Mouse (Mus musculus) hindbrain, embryonic 12.5 days (tissue): ENCODE results near the gene Olfr325. TPM values are rescaled to one million over a fixed set of nuclear protein-coding genes. Genes with fewer than 3 reads are reported as not detected.

Source experiments
- ATAC-seq: fragments of 200-750 bp; cut with Nextera tagmentation; 2 replicates; pipeline ENCODE4 v1.8.0; 2017; ENCODE audit warnings: moderate TSS enrichment; ENCODE audit not compliant: low FRiP score
- H3K27ac ChIP-seq: fragments of 300-500 bp; sonication (generic); 2 replicates; pipeline ENCODE4 v1.5.1; 2016; ENCODE audit warnings: mild to moderate bottlenecking
- H3K27me3 ChIP-seq: fragments of 300-500 bp; sonication (generic); 2 replicates; pipeline ENCODE4 v1.6.1; 2016; ENCODE audit warnings: mild to moderate bottlenecking
- H3K36me3 ChIP-seq: fragments of 300-500 bp; sonication (generic); 2 replicates; pipeline ENCODE4 v1.6.1; 2016; ENCODE audit warnings: mild to moderate bottlenecking
- H3K4me1 ChIP-seq: fragments of 300-500 bp; sonication (generic); 2 replicates; pipeline ENCODE4 v1.6.1; 2016
- H3K4me2 ChIP-seq: fragments of 300-500 bp; sonication (generic); replicated peaks from 2 replicates; pipeline ENCODE4 v1.6.1; 2016; ENCODE audit warnings: mild to moderate bottlenecking
- H3K4me3 ChIP-seq: fragments of 300-500 bp; sonication (generic); 2 replicates; pipeline ENCODE4 v1.5.1; 2016; ENCODE audit warnings: mild to moderate bottlenecking
- H3K9ac ChIP-seq: fragments of 300-500 bp; sonication (generic); 2 replicates; pipeline ENCODE4 v1.6.1; 2016; ENCODE audit warnings: mild to moderate bottlenecking, moderate library complexity
- H3K9me3 ChIP-seq: fragments of 300-500 bp; sonication (generic); replicated peaks from 2 replicates; pipeline ENCODE4 v1.6.1; 2016; ENCODE audit warnings: mild to moderate bottlenecking
- WGBS: fragments of 180-500 bp; shearing (Covaris S2); methylation state at CpG from one replicate; pipeline ENCODE4 v1.1.7; 2016; 5-methylcytosine and 5-hydroxymethylcytosine counted together
- polyA plus RNA-seq: library from polyadenylated mRNA; unstranded; fragments of >200 nt; fragmentation: Nextera tagmentation; extraction: Ambion mirVana; gene quantifications from 2 replicates; pipeline ENCODE4 v1.2.1, GENCODE M21; 2016

Olfr325 gene
- polyA plus RNA-seq, 1 experiment from 2014 or later: not detected

- no peak for ATAC-seq
- Histone ChIP-seq H3K9me3 (no peaks in the 10 kb centered on the region), H3K27ac (no peak overlapping the region), H3K9ac (no peak overlapping the region), H3K4me1 (no peaks in the 10 kb centered on the region), H3K4me3 (no peak overlapping the region), H3K4me2 (no peak overlapping the region), H3K36me3 (no peaks in the 10 kb centered on the region), H3K27me3 (no peaks in the 10 kb centered on the region)
- 58% methylated on average over 2 of the region's 2 CpGs for WGBS
These were observed 27.2 kb downstream of the Olfr325 start for GRCm38 (mm10) chr11:58604688-58605087.

DNA sequence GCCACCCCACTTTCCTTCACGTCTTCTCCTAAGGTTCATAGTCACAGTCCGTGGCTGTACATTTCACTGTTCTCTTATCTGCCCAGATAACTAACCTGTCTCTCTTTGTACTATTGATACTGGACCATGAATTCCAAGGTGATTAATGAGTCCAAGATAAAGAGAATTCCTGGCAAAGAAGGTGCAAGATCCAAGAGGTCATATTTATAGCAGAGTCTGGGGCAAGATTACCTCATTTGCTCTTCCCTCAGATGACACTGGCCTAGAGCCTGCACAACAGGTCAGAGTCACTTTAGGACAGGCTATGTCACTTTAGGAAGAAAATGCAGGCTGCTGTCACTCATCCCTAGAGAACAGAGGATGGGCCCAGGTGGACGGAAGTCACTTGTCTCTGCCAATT is 27.7 kb downstream of the Olfr325 start:
- no peaks in the 10 kb centered on the region for H3K36me3 ChIP-seq

GRCm38 (mm10) chr11:58606177-58606919 is 28.8 kb downstream of the Olfr325 start:
- WGBS: 94% methylated on average over 12 of the region's 12 CpGs
- Histone ChIP-seq H3K4me2 (no peak overlapping the region), H3K4me3 (no peak overlapping the region), H3K27me3 (no peaks in the 10 kb centered on the region), H3K4me1 (no peaks in the 10 kb centered on the region), H3K9me3 (no peaks in the 10 kb centered on the region), H3K27ac (no peak overlapping the region), H3K9ac (no peak overlapping the region), H3K36me3 (no peaks in the 10 kb centered on the region)
- ATAC-seq: no peak

More for the DNA sequence above, 27.7 kb downstream of the Olfr325 start:
- Histone ChIP-seq H3K9ac (no peak overlapping the region), H3K9me3 (no peaks in the 10 kb centered on the region), H3K27ac (no peak overlapping the region), H3K4me3 (no peak overlapping the region), H3K4me1 (no peaks in the 10 kb centered on the region), H3K27me3 (no peaks in the 10 kb centered on the region), H3K4me2 (no peak overlapping the region)
- WGBS: 85% methylated on average over 3 of the region's 3 CpGs
- no peak for ATAC-seq

DNA sequence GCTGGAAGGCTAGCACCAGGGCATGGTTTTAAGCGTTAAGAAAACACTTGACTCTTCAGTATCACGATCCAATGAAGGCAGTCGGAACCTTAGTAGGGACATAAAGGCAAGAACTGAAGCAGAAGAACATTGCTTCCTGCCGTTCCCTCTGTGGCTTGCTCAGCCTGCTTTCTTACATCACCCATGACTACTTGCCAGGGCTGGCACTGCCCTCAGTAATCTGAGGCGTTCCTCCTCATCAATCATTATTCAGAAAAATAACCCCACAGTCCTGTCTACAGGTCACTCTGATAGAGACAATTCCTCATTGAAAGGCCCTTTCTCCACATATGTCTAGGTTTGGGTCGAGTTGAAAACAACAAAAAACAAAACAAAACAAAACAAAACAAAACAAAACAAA is 29.5 kb downstream of the Olfr325 start:
- H3K27me3 ChIP-seq: no peaks in the 10 kb centered on the region
- no peaks in the 10 kb centered on the region for H3K9me3 ChIP-seq
- H3K4me2 ChIP-seq: no peak overlapping the region
- H3K4me3 ChIP-seq: no peak overlapping the region
- H3K9ac ChIP-seq: no peak overlapping the region
- H3K36me3 ChIP-seq: no peaks in the 10 kb centered on the region
- no peak overlapping the region for H3K27ac ChIP-seq
- 77% methylated on average over 6 of the region's 6 CpGs for WGBS
- ATAC-seq: no peak
- H3K4me1 ChIP-seq: no peaks in the 10 kb centered on the region

DNA sequence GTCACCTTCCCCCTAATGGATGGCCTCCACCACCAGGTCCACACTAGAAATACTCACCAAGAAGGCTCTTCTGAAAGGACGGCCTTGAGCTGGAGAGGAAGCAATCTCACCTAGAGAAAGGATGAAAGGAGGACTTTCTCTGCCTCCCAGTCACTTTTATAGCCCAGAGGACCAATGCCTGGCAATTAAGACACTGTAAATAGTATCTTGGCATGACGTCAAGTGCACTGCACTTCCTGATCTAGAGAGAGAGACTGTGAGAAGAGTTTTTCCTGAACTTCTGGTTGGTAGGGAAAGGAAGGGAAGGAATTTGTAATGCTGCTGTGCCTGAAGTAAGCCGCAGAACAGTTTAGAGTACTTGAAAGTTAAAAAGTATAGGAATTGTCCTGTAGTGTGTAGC is 35.8 kb downstream of the Olfr325 start:
- H3K36me3 ChIP-seq: no peaks in the 10 kb centered on the region

DNA sequence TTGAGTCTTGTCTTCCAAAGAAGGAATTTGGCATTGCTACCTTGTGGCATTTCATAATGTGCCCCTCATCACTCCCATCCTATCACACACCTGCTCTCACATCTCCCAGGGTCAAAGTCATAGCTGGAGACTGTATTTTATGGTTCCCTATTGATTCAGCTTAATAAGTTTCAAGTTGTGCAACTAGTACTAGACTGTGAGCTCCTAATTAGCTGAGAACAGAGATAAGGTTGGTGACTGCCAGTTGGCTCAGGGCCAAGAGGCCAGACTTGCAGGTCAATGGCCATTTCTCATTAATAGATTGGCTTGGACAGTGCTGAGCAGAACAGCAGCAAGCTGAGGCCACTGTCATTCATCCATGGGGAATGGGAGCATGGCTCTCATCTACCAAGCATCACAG is 37.0 kb downstream of the Olfr325 start:
- Histone ChIP-seq H3K4me2 (no peak overlapping the region), H3K4me3 (no peak overlapping the region), H3K27me3 (no peaks in the 10 kb centered on the region), H3K27ac (no peak overlapping the region), H3K36me3 (no peaks in the 10 kb centered on the region), H3K4me1 (peaks cover 9% of the 10 kb centered on the region), H3K9ac (no peak overlapping the region), H3K9me3 (no peaks in the 10 kb centered on the region)
- no peak for ATAC-seq

More for the DNA sequence above, 35.8 kb downstream of the Olfr325 start:
- WGBS: 91% methylated on average over 3 of the region's 3 CpGs
- no peaks in the 10 kb centered on the region for H3K9me3 ChIP-seq
- H3K4me3 ChIP-seq: no peak overlapping the region
- peaks cover 3% of the 10 kb centered on the region; the same call in 1 of the 2 replicates for H3K4me1 ChIP-seq
- no peak overlapping the region for H3K4me2 ChIP-seq
- H3K27ac ChIP-seq: no peak overlapping the region
- H3K27me3 ChIP-seq: no peaks in the 10 kb centered on the region
- H3K9ac ChIP-seq: no peak overlapping the region
- no peak for ATAC-seq

- H3K9me3 ChIP-seq: no peaks in the 10 kb centered on the region
- H3K36me3 ChIP-seq: no peaks in the 10 kb centered on the region
- H3K9ac ChIP-seq: no peak within 1 kb of the TSS
- H3K27ac ChIP-seq: no peak within 1 kb of the TSS
- H3K4me2 ChIP-seq: no peak within 1 kb of the TSS
- no peak within 1 kb of the TSS for H3K4me3 ChIP-seq
- 89% methylated on average over 4 of the region's 4 CpGs for WGBS
- ATAC-seq: no peak
- H3K27me3 ChIP-seq: no peaks in the 10 kb centered on the region
- peaks cover 9% of the 10 kb centered on the region for H3K4me1 ChIP-seq
These were observed 38.4 kb downstream of the Olfr325 start, which contains the start of gene 2210407C18Rik for GRCm38 (mm10) chr11:58615975-58616374. TSS of gene 2210407C18Rik (minus strand) at chr11:58616075.

GRCm38 (mm10) chr11:58618369-58618768 is 40.8 kb downstream of the Olfr325 start:
- H3K4me2 ChIP-seq: no peak overlapping the region
- no peak overlapping the region for H3K27ac ChIP-seq
- no peaks in the 10 kb centered on the region for H3K9me3 ChIP-seq
- H3K36me3 ChIP-seq: no peaks in the 10 kb centered on the region
- 76% methylated on average over 3 of the region's 3 CpGs for WGBS
- no peak overlapping the region for H3K4me3 ChIP-seq
- peaks cover 9% of the 10 kb centered on the region for H3K4me1 ChIP-seq
- no peaks in the 10 kb centered on the region for H3K27me3 ChIP-seq
- no peak overlapping the region for H3K9ac ChIP-seq
- no peak for ATAC-seq

- Histone ChIP-seq H3K36me3 (no peaks in the 10 kb centered on the region), H3K27ac (no peak overlapping the region), H3K9me3 (no peaks in the 10 kb centered on the region), H3K4me2 (no peak overlapping the region), H3K4me3 (no peak overlapping the region), H3K27me3 (no peaks in the 10 kb centered on the region), H3K4me1 (peaks cover 9% of the 10 kb centered on the region), H3K9ac (no peak overlapping the region)
- WGBS: 45% methylated on average over 6 of the region's 6 CpGs
- no peak for ATAC-seq
These were observed 41.3 kb downstream of the Olfr325 start for GRCm38 (mm10) chr11:58618793-58619192.

DNA sequence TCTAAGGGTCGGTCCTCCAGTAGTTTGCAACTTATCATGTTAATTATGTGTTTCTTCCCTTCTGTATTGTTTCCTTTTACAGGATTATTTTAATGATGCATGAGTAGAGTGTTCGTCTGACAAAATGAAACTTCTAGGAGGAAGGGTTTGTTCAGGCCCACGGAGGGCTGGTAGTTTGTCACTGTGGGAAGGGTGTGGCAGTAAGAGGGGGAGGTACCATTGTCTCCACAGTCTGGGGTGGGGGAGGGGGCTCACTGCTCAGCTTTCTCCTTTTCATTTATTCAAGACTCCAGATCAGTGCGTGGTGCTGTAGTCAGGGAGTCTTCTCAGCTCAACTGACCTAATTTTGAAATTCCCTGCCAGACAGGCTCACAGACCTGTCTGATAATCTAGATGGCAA is 48.6 kb downstream of the Olfr325 start:
- no peaks in the 10 kb centered on the region for H3K9me3 ChIP-seq
- H3K27me3 ChIP-seq: no peaks in the 10 kb centered on the region
- H3K27ac ChIP-seq: no peak overlapping the region
- ATAC-seq: no peak
- WGBS: 55% methylated on average over 4 of the region's 4 CpGs
- H3K4me1 ChIP-seq: no peaks in the 10 kb centered on the region
- no peak overlapping the region for H3K4me3 ChIP-seq
- no peaks in the 10 kb centered on the region for H3K36me3 ChIP-seq
- H3K4me2 ChIP-seq: no peak overlapping the region
- H3K9ac ChIP-seq: no peak overlapping the region

DNA sequence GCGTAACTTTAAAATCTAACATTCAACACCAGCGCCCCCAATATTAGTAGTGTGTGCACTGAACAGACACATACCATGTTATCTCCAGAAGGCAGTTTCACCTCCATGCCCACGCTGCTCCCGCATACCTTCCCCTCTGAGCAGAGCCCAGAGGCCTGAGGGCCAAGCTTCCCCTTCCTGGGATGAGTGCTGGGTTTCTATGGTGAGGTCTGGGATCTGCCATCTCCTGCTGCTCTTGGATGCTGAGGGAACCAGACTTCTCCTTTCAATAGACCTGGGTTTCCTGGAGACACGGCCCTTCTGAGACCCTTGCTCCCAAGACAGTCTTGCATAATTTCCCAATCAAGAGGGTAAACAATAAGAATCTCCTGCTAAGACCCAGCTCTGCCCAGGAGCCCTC is 52.9 kb downstream of the Olfr325 start, which contains the start of gene Olfr323:
TSS of gene Olfr323 (minus strand) at position 101 of the 400 bp plus-strand sequence.
- no peak for ATAC-seq
- H3K4me3 ChIP-seq: no peak within 1 kb of the TSS
- H3K4me2 ChIP-seq: no peak within 1 kb of the TSS
- H3K9me3 ChIP-seq: no peaks in the 10 kb centered on the region
- H3K9ac ChIP-seq: no peak within 1 kb of the TSS
- WGBS: 74% methylated on average over 5 of the region's 5 CpGs
- no peaks in the 10 kb centered on the region for H3K4me1 ChIP-seq
- no peak within 1 kb of the TSS for H3K27ac ChIP-seq
- no peaks in the 10 kb centered on the region for H3K36me3 ChIP-seq
- no peaks in the 10 kb centered on the region for H3K27me3 ChIP-seq
